Mouse (Mus musculus): ENCODE measurements around the gene Dusp21. TPM values are rescaled to one million over a fixed set of nuclear protein-coding genes. Genes with fewer than 3 reads are reported as not detected.
A peak's percentile ranks its signal among the peaks of the same experiment; 100 is the strongest.

Gene Dusp21
- total and polyA plus RNA-seq, 2 experiments from 2014 or later, result not detected

GRCm38 (mm10) chrX:18165121-18165520 is 19.5 kb downstream of the Dusp21 start:
- H3K27me3 ChIP-seq (ENCODE audit: insufficient read depth, low read length), result no peaks in the 10 kb centered on the region
- H3K4me3 ChIP-seq (ENCODE audit: low read length), result peak overlapping the region; percentile 84
- H3K36me3 ChIP-seq (ENCODE audit: insufficient read depth, low read length), result no peaks in the 10 kb centered on the region
- 70% methylated on average over 2 of the region's 2 CpGs for WGBS
- peak overlapping the region; percentile 64 for H3K4me2 ChIP-seq (ENCODE audit: low read depth, low read length)
- H3K9ac ChIP-seq (replicated peaks; ENCODE audit: low read length), result no peak overlapping the region
- TF ChIP-seq CTCF (IDR thresholded peaks at IDR 0.05; ENCODE audit: low read depth), result no peak
- H3K9me3 ChIP-seq (ENCODE audit: low read length), result no peaks in the 10 kb centered on the region
- DNase-seq (ENCODE audit: low spot score) (no peak), ATAC-seq (no peak)
- H3K4me1 ChIP-seq (ENCODE audit: insufficient read depth, low read length), result no peaks in the 10 kb centered on the region
- H3K27ac ChIP-seq, result no peak overlapping the region

DNA sequence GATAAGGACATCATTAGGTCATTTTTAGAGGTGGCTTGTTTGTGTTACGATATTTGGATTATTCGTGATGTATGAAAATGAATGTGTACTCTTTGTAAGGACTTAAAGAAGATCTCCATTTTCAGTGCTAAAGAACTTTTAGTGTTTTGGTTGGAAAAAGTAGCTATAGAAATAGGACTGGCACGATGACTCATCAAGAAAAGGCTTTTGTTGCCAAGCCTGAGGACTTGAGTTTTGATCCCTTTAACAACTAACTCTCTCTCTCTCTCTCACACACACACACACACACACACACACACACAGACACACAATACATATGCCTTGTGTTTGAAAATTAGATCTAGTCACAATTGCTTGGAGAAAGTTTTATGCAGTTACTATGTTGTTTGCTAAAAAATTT is 21.3 kb downstream of the Dusp21 start:
- 74% methylated on average over 3 of the region's 3 CpGs for WGBS
- ATAC-seq (no peak), DNase-seq (ENCODE audit: low spot score) (no peak)
- Histone ChIP-seq H3K36me3 (ENCODE audit: insufficient read depth, low read length) (no peaks in the 10 kb centered on the region), H3K9ac (replicated peaks; ENCODE audit: low read length) (no peak overlapping the region), H3K4me1 (ENCODE audit: insufficient read depth, low read length) (no peaks in the 10 kb centered on the region), H3K27ac (no peak overlapping the region), H3K9me3 (ENCODE audit: low read length) (no peaks in the 10 kb centered on the region), H3K27me3 (ENCODE audit: insufficient read depth, low read length) (no peaks in the 10 kb centered on the region), H3K4me2 (ENCODE audit: low read depth, low read length) (no peak overlapping the region), H3K4me3 (ENCODE audit: low read length) (no peak overlapping the region)
- TF ChIP-seq CTCF (IDR thresholded peaks at IDR 0.05; ENCODE audit: low read depth), result no peak

DNA sequence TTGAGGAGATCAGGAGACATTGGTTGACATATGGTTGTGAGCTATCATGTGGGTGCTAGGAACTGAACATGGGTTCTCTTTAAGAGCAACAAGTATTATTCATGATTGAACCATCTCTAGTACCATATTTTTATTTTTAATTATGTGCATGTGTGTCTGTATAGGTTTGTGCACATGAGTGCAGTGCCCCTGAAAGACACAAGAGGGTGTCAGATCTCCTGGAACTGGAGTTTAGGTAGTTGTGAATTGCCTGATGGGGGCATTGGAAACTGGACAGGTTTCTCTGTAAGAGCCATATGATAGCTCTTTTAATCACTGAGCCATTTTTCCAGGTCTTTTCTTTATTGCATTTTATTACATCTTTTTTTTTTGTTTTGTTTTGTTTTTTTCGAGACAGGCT is 23.3 kb downstream of the Dusp21 start:
- Histone ChIP-seq H3K36me3 (ENCODE audit: insufficient read depth, low read length) (no peaks in the 10 kb centered on the region), H3K27ac (no peak overlapping the region), H3K9ac (replicated peaks; ENCODE audit: low read length) (no peak overlapping the region), H3K4me1 (ENCODE audit: insufficient read depth, low read length) (no peaks in the 10 kb centered on the region), H3K27me3 (ENCODE audit: insufficient read depth, low read length) (no peaks in the 10 kb centered on the region), H3K4me2 (ENCODE audit: low read depth, low read length) (no peak overlapping the region), H3K9me3 (ENCODE audit: low read length) (no peaks in the 10 kb centered on the region), H3K4me3 (ENCODE audit: low read length) (no peak overlapping the region)
- DNase-seq (ENCODE audit: low spot score) (no peak), ATAC-seq (no peak)
- WGBS, result 94% methylated on average over 1 of the region's 1 CpGs
- TF ChIP-seq CTCF (IDR thresholded peaks at IDR 0.05; ENCODE audit: low read depth), result no peak

DNA sequence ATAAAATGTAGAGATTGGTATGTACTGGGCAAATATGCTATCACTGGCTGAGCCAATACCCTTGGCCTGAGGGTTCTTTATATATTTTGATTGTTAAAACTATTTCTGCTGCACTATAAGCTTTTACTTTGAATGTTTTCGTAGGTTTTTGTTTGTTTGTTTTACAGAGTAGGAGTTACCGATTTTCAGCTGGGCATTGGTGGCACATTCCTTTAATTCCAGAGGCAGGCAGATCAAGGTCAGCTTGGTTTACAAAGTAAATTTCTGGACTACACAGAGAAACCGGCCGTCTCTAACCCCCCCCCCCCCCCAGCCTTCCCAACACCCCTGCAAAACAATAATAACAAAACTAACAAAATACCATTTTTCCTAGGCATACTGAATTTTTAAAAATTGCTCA is 29.2 kb downstream of the Dusp21 start:
- H3K9me3 ChIP-seq (ENCODE audit: low read length), result no peaks in the 10 kb centered on the region
- no peak for TF ChIP-seq CTCF (IDR thresholded peaks at IDR 0.05; ENCODE audit: low read depth)
- WGBS, result 72% methylated on average over 4 of the region's 4 CpGs

GRCm38 (mm10) chrX:18177803-18178202 is 32.1 kb downstream of the Dusp21 start:
- TF ChIP-seq CTCF (IDR thresholded peaks at IDR 0.05; ENCODE audit: low read depth), result no peak
- H3K27ac ChIP-seq, result no peak overlapping the region
- DNase-seq (ENCODE audit: low spot score), result no peak
- H3K4me1 ChIP-seq (ENCODE audit: insufficient read depth, low read length), result no peaks in the 10 kb centered on the region
- H3K9ac ChIP-seq (replicated peaks; ENCODE audit: low read length), result no peak overlapping the region
- WGBS, result 88% methylated on average over 4 of the region's 4 CpGs
- no peaks in the 10 kb centered on the region for H3K9me3 ChIP-seq (ENCODE audit: low read length)
- ATAC-seq, result no peak
- H3K27me3 ChIP-seq (ENCODE audit: insufficient read depth, low read length), result no peaks in the 10 kb centered on the region
- no peak overlapping the region for H3K4me3 ChIP-seq (ENCODE audit: low read length)
- no peak overlapping the region for H3K4me2 ChIP-seq (ENCODE audit: low read depth, low read length)
- H3K36me3 ChIP-seq (ENCODE audit: insufficient read depth, low read length), result no peaks in the 10 kb centered on the region

More for the DNA sequence above, 29.2 kb downstream of the Dusp21 start:
- H3K4me3 ChIP-seq (ENCODE audit: low read length), result no peak overlapping the region
- no peak for ATAC-seq
- no peak overlapping the region for H3K9ac ChIP-seq (replicated peaks; ENCODE audit: low read length)
- no peak overlapping the region for H3K27ac ChIP-seq
- no peaks in the 10 kb centered on the region for H3K27me3 ChIP-seq (ENCODE audit: insufficient read depth, low read length)
- H3K4me2 ChIP-seq (ENCODE audit: low read depth, low read length), result no peak overlapping the region
- DNase-seq (ENCODE audit: low spot score), result no peak
- H3K4me1 ChIP-seq (ENCODE audit: insufficient read depth, low read length), result no peaks in the 10 kb centered on the region
- H3K36me3 ChIP-seq (ENCODE audit: insufficient read depth, low read length), result no peaks in the 10 kb centered on the region

DNA sequence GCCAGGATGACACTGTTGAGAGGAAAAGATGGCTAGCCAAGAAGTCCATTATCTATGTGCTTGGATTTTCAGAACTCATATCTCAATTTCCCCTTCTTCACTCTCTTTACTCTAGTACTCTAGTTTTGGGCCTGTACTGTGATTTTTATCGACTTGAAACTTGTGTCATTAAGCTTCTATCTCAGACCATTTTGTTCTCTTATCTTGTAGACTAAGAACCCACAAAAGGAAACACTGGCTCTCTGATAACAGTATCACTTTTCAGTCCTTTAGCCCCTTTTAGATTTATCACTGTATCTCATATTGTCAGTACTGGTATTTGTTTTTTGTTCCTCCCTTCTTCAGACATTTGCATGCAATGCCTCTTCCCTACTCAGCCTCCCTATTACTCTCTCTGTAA is 33.8 kb downstream of the Dusp21 start:
- ATAC-seq (no peak), DNase-seq (ENCODE audit: low spot score) (no peak)
- Histone ChIP-seq H3K9ac (replicated peaks; ENCODE audit: low read length) (no peak overlapping the region), H3K27me3 (ENCODE audit: insufficient read depth, low read length) (no peaks in the 10 kb centered on the region), H3K36me3 (ENCODE audit: insufficient read depth, low read length) (no peaks in the 10 kb centered on the region), H3K27ac (no peak overlapping the region), H3K4me1 (ENCODE audit: insufficient read depth, low read length) (no peaks in the 10 kb centered on the region), H3K9me3 (ENCODE audit: low read length) (no peaks in the 10 kb centered on the region), H3K4me3 (ENCODE audit: low read length) (no peak overlapping the region), H3K4me2 (ENCODE audit: low read depth, low read length) (no peak overlapping the region)
- 86% methylated on average over 1 of the region's 1 CpGs for WGBS
- TF ChIP-seq CTCF (IDR thresholded peaks at IDR 0.05; ENCODE audit: low read depth), result no peak

DNA sequence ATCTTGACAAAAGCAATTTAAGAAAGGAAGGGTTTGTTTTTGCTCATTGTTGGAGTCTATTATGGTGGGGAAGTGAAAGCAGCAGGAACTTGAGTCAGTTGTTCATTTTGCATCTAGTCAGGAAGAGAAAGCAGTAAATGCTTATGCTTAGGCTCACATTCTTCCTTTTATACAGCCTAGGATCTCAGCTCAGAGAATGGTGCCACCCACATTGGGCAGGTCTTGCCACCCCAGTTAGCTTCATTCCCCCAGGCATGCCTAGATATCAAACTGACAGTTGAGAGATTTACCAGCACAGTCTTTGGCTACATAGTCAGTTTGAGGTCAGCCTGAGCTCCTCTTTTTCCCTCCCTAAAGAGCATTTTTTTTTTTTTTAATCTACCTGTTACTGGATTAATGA is 41.5 kb downstream of the Dusp21 start:
- no peaks in the 10 kb centered on the region for H3K27me3 ChIP-seq (ENCODE audit: insufficient read depth, low read length)

More for the DNA sequence above, 41.5 kb downstream of the Dusp21 start:
- no peak overlapping the region for H3K9ac ChIP-seq (replicated peaks; ENCODE audit: low read length)
- H3K4me1 ChIP-seq (ENCODE audit: insufficient read depth, low read length), result no peaks in the 10 kb centered on the region
- ATAC-seq (no peak), DNase-seq (ENCODE audit: low spot score) (no peak)
- no peaks in the 10 kb centered on the region for H3K36me3 ChIP-seq (ENCODE audit: insufficient read depth, low read length)
- no peak for TF ChIP-seq CTCF (IDR thresholded peaks at IDR 0.05; ENCODE audit: low read depth)
- no peaks in the 10 kb centered on the region for H3K9me3 ChIP-seq (ENCODE audit: low read length)
- H3K27ac ChIP-seq, result no peak overlapping the region
- H3K4me3 ChIP-seq (ENCODE audit: low read length), result no peak overlapping the region
- H3K4me2 ChIP-seq (ENCODE audit: low read depth, low read length), result no peak overlapping the region

All from hindbrain, postnatal 0 days (tissue).